Mouse (Mus musculus) B cell, adult 2 months (primary cell): Measurements from ENCODE around the gene Hormad2.

Source experiments
- DNase-seq, 2 experiments: peaks; one replicate each; pipeline ENCODE4 v3.0.0; 2022

The Hormad2 gene

DNA sequence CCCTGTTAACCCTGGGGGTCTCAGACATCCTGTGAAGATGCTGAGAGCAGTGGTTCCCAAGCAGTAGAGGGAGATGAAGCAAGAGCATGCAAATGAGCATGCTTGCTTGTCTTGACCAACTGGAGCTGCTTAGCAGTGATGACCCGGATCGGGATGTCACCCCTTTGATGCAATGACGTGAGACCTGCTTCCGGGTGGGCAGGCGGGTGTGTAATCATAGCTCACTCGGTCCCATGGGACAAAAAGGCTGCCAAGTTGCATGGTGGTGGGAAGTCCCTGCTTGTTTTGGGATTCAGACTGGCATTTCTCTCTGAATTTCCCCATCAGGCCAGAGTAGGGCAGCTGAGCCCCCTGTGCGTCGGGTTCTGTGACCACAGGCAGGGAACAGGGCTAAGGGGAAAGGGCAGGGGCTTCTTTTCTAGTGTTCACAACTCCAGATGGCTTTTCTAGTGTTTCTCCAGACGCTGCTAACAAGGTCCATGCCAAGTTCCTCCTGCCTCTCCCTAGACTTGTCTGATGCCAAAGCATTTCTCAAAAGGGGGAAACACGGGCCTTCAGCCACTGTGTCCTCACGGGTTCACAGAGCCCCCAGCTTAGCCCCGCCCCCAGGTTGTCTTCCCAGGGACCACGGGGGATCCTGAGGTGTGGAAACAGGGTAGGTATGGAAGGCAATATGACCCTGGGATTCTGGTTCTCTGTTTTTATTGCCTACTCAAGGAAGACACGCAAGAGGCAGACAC is 141.0 kb downstream of the Hormad2 start:
- no peak for DNase-seq

DNA sequence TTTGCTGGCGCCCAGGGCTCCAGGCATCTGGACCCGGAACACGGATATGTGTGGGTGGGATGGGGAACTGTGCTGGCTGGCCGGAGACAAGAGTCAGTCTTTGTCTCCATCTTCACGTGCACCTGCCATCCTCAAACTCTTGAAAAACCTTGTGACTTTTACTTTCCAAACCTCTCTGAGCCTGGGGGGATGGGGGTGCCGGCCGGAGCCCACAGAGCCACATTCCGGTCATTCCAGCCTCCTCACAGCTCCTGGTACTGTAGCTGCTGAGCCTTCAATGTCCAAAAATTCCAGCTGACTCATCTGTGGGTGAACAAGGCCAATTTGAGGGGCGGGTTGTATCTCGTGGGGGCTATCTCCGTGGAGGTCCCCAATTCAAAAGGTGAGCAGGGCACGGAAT is 141.7 kb downstream of the Hormad2 start:
- DNase-seq = no peak

DNA sequence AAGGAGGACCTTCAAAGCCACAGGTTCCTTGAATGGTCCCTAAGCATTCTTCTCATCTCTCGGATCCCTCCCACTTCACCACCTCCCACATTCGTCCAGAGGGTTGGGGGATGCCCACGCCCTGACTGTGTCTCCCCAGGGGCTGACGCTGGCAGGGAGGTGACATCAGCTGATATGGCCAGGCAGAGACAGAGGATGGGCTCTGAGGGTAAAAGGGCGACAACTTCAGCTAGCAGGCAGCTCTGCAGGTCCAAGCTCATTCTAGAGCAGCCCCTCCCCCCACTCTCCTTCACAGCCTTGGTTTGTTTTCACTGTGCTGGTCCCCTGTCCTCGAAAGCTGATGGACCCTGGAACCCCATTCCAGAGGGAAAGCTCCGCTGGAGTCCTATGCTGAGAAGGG is 142.3 kb downstream of the Hormad2 start:
- no peak for DNase-seq

DNA sequence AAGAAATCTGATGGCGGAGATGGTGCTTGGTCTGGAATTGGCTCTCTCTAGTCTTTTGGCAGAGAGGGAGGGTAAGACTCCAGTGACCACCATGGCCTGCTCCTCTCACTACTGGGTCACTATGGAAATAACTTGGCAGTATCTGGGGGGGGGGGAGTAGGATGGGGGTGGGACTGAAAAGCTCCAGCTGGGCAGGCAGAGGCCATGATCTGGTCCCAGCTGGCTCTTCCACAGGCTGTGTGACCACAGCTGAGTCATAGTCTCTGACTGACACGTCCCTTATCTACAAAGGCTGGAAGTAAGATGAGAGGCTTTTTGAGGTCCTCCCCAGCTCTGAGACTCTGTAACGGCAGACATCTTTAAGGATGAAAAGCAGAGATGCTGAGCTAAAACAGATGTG is 143.2 kb downstream of the Hormad2 start:
- DNase-seq = no peak

DNA sequence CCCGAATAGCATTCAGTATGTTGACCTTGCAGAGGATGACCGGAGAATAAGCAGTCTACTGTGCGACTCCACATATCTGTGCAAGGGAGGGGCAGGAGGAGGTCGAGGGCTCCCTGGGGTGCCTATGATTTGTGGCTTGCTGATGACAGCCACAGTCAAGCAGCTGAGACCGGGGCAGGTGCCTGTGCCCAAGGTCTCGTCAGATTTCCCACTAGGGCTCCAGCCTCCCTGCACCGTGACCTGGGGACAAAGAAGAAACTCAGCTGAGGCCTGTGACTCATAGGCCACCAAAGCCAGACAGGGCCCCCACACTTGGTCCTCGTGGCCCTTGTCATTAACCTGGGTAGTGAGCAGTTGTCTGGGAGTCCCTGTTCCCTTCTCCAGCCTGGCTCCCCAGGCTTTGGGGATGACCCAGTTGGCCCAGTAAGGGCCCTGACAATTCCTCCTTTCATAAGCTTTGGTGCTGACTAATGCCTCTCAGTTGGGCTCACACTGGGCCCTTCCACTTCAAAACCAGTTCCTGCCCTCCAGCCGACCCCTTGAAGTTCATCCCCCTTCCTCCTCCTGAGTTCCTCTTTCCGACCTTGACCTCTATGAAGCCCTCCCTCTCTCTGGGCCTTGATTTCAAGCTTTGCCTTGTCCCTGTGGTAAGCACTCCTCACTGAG is 144.2 kb downstream of the Hormad2 start:
- DNase-seq = no peak
